Mouse (Mus musculus) kidney, adult 8-10 months (tissue): ENCODE results near the gene Sdr42e1.

Experiments used
- DNase-seq, 2 experiments: peaks; one replicate each; pipeline ENCODE4 v3.0.0; 2022

Gene Sdr42e1

DNA sequence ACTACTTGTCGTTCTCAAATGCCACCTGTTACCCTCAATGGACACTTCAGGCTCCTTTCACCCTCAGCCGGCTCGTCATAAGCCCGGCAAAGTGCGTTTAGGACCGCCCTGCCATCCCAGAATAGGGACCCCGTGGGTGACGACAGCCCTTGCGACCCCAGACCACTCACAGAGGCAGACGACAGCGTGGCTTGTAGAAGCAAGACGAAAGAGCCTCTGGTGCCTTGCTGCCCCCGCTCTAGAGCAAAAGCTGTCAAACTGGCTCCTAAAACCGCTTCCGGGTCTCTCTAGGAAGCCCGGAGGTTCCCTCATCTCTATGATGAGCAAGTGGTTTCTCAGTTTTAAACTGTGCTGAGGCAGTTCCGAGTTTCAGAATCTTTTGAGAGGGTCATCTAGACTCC is at the start of gene Sdr42e1:
TSS of gene Sdr42e1 (minus strand) at position 260 of the 401 bp plus-strand sequence.
- DNase-seq: peak; percentile 44 to 50

DNA sequence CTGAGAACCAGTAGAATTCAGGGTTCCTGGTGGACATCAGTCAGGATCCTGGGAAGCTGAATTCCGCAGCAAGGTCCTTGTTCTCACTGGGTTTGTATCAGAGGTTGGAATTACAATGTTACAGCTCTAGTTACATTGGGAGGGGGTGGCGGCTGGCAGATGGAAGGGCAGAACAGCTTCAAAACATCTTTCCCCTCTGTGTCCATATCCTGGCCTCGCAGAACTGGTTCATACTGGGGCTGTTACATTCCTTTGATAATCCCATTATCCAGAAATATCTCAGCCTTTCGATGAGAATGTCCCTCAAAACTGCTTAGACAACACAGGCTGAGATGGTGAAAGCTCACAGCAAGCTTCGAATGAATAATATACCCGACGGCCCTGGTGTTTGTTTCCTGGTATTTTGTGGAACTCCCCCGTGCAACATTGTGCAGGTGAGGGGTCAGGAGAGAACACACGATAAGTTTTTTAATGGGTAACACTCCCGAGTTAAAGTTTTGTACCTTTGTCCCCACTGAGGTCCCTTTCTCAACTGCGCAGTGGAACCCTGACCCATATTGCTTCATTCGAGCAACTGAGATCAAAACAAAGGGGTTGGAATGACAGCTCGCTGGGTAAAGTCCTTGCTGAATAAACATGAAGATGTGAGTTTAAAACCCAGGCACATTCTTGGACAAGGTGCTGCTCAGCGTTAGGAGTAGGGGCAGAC is 44.8 kb upstream of the Sdr42e1 start:
- DNase-seq: peak; percentile 64 to 79

DNA sequence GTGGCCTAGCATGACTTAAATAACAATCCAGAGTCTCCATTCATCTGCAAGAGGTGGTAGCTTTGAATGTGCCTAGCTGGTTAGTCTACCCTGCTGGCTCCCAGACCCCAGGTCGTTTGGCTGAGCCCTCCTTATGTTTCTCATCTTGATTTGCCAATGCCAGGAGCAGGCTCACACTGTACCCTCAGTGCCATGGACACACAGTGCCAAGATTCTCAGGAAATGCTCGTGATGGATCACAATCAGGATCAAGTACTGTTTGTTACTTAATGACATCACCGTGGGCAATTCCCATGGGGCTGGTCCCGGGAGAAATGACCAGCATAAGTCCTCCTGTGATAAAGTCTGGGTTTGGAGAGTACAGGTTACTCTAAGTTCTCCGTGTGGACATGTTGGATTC is 42.4 kb upstream of the Sdr42e1 start:
- no peak for DNase-seq

DNA sequence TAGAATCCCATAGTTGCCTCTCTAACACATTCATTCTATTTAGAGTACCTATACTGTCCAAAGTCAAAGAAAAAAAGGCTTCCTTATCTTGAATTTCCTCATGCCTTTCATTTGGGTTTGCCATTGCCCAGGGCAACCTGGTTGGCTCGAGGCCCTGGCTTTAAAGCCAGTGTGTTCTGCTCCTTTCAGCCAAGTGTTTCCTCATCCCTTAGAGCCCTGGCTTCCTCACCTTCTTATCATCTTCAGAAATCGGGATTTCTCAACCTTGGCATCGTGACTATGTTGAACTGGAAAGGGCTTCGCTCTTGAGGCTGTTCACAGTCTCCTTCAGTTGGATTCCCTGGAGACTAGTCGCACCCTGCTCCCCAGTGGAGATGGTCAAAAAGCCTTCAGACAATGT is 41.1 kb upstream of the Sdr42e1 start:
- no peak for DNase-seq

DNA sequence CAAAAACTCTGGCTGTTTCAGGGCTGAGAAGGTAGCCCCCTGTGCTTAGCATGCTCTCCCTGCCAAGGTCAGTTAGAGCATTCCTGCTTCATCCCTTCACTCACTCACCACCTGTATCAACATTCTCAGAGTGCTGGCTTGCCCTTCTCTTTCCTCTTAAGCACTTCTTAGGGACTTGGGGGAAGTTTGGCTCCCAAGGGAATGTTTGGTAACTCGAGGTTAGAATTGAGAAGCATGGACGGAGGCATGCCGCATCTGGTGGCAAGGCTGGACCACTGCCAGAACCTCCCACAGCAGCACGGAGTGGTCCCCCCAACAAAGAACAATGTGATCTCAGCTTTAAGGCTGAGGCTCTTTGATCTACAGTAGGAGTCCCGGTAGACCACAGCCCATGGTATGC is 38.7 kb upstream of the Sdr42e1 start:
- no peak for DNase-seq

DNA sequence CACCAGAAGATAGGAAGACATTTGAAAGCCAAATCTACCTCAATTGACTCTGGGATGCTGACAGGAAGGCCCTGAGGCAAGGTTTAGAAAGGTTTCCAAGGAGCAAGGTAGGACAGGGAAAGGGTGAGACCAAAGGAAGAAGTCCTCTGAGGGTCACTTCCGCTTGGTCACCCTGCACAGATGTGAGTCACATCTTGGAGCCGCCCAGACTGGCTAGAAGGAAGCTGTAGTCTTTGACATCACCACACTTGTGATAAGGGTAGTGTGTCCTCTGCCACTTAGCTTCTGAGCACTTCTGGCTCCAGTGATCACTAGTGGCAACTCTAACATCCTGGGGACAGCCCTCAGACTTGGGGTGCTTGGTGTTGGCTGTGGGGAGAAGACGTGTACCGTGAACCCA is 32.7 kb upstream of the Sdr42e1 start:
- DNase-seq: no peak

DNA sequence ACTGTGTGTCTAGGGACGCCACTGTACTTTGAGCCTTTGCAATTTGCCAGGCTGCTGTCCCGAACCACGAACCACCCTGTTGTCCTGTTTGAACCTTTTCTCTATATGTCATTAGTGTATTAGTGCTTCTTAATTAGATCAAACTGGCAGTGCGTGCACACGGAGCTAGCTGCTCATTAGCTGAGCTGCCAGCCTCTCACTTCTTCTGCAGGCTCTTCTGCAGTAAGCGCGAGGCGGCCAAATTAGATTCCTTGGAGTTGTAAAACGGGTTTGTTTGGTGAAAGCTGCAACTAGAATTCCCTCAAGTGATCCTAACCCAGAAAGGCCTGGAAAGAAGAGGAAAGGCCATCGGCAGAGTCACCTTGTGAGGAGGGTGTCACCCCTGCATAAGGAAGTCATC is 29.2 kb upstream of the Sdr42e1 start:
- DNase-seq: no peak

DNA sequence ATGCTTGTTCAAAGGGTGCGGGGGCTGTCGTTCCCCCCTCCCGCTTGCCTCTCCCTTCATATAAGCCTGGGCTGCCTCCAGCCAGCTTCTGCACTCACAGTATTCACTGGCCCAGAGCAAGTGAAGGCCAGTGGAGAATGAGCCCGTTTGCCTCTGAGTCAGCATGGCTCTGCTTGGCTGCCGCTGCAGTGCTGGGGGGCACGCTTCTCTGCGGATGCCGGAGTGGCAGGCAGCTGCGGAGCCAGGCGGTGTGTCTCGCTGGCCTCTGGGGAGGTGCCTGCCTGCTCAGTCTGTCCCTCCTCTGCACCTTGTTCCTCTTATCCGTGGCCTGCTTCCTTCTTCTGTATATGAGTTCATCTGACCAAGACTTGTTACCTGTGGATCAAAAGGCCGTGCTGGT is 28.4 kb upstream of the Sdr42e1 start, which contains the start of gene Hsd17b2:
TSS of gene Hsd17b2 (plus strand) at position 46 of the 400 bp plus-strand sequence.
- DNase-seq: peak; percentile 22 to 38

DNA sequence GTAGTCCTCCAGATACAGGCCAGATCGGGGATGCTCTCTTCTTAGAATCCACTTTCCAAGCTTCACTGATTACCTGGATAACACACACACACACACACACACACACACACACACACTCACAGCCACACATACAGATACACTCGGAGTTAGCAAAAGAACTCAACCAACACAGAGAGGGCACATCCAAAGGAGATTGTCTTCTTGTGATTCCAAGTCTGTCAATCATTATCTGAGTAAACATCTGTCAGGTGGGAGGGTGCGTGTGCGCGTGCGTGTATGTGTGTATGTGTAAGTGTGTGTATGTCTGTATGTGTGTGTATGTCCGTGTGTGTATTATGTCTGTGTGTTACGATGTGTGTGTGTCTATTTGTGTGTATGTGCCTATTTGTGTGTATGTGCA is 27.8 kb upstream of the Sdr42e1 start:
- no peak for DNase-seq

DNA sequence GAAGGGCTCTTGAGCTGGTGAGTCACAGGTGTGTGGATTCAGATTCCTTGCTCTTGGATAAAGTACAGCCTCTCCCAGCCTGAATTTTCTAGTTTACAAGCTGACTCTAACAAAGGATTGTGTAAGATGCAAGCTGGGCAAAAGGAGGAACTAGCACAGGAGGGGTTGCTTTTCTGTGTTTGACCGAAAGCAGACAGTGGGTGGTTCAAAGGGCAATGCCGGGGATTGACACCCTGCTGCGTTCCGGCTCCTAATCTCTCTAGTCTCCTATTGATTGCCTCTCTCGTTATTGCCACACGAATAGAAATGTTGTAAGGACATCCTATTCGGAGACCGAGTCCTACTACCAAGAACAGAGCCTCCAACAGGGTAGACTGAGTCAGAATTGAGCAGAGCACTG is 27.2 kb upstream of the Sdr42e1 start:
- no peak for DNase-seq

DNA sequence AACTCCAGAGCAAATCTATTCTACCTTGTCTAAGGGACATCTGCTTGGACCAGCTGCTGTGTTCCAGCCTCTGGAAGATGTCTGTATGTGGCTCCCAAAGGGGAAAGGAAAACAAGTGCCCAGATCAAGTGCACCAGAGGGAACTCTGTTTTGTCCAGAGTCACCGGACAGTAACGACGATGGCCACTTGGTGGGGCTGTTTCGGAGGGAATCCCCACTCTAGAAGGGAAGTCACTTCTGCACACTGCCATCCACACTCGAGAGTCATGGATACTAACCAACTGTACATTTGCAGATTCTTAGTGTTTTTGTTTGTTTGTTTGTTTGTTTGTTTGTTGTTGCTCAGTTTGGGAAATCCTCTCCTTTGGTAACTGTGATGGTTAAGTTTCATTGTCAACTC is 23.8 kb upstream of the Sdr42e1 start:
- DNase-seq: peak in 1 of 2 experiments; percentile 62

DNA sequence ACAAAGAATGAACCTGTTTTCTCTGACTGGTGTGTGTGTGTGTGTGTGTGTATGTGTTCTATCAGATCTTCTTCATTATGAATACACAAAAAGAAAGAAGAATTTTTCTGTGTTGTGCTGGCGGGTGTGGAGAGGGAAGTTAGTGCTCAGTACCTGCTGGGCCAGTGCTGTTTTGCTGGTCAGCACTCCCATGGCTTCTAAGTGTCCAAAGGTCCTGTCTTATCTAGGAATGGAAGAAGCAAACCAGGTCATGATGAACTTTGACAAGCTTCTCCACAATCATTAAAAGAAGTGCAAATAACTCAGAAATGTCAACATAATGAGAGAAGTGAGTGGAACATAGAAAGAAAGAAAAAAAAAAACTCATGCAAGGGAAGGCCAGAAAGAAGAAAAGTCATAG is 22.1 kb upstream of the Sdr42e1 start:
- no peak for DNase-seq

DNA sequence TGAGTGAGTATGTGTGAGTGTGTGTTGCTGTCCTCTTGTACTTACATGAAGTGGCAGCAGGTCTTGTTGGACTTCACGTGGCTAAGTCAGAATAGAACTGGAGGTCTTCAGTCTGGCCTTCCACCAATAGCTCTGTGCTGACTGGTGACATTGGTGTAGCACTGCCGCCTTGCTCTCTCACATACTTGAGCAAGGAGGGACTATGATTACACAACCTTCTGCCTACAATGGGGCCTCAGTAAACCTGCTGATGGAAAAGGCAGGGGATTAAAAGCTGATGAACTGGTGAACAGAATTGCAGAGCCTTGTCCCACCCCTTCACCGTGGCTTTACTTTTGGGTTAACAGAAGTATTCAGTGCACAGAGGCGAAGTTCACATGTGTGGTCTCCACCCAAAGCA is 18.6 kb upstream of the Sdr42e1 start:
- DNase-seq: no peak

DNA sequence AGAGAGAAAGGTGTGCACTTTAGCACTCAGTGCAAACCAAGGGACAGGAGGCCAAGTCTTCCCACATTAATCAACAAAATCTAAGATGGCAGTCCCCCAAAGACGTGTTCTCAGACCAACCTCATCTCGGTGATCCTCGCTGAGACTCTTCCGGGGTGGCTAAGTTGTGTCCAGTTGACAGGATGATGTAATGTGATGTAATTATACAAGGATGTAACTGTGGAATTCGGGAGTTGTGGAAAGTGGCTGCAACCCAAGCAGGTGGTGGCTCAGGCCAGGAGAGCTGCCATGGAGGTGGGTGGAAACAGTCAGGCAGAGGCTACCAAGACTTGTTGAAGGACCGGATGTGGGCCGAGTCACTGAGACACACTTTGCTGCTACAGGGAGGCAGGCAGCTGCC is 14.4 kb upstream of the Sdr42e1 start:
- no peak for DNase-seq

DNA sequence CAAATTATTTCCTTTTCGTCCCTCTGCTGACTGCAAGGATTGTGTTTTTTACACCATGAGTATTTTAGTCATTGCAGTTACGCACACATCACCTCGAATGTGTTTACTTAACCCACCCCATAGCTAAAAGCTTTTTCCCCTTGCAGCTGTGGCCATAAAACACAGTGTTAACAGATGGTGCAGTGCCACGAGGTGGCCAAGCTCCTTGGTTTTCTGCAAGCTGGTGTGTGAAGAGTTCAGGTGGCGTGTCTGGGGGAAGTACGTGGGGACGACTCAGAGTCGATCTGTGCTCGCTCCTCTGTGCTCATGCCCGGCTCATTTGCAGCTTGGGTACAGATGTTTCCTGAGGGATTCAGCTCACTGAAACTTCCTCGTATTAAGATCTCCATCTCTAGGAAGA is 11.0 kb upstream of the Sdr42e1 start:
- DNase-seq: no peak

DNA sequence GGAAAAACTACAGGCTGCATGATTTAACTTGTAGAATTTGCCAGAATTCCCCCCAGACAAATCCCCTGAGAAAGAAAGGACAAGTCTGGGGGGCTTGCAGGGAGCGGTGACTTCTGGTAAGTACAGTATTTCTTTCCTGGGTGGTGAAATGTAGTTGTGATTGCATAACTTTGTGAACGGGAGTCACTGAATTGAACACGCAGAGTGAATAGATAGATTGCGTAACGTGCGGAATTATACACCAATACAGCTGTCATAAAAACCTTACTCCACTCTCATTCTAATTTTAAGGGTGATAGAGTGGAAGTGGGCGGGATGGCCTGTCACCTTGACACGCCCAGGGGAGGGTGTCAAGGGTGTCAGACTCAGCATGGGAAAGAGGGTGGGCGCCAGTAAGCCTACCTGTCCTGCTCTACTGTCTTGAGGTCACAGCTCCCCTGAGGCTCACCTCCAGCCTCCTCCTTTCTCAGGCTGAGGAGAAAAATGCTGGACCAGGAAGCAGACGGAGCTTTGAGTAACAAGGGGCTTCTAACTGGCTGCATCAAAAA is 10.5 kb upstream of the Sdr42e1 start:
- no peak for DNase-seq

DNA sequence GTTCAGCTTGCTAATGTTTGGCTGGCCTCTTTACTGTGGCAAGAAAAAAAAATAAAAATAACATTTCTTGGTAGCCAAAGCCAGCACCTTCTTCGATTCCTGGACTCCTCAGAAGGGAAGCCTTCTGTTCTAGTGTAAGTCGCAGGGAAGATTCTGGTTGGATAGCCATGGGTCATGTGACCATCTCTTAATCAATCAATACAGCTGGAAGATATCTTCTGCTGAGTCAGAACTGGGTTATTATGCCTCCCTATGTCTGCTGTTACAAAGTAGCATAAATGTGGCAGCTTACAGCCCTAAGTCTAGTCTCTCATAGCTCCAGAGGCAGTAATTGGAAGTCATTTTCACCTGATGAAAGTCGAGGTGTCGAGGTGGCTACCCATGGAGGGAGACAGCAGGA is 5.2 kb upstream of the Sdr42e1 start:
- DNase-seq: no peak

DNA sequence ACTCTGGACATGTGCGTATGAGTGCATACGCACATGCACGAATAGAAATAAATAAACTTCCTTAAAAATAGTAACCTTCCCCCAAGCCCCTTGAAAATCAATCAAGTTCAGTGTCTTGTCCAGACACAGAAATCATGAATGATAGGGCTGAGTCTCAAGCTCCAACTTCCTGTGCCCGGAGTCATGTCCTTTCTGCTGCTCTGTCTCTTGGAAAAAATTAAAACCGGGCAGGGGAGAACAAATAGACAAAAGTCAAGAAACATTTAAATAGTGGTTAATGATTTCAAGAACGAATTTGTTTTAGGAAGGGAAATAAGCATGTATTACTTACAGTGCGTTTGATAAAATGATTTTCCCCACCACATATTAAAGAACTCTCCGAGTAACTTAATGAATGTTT is 3.5 kb upstream of the Sdr42e1 start:
- DNase-seq: no peak

DNA sequence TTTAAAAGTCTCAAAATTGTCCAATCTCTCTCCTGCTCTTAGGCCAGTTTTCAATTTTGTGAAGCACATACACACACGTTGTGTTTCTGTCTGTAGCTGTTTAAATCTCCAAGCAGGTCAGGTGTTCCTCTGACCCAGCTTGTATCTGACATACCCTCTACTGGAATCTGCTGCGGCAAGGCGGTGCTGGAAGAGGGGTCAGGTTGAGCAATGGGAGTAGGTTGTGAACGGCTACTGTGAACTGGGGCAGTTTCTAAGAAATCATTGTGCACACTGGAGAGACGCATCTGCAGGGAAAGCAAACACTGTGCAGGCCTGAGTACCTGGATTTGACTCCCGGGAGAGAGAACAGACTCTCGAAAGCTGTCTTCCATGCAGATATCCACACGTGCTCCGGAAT is 3.0 kb upstream of the Sdr42e1 start:
- no peak for DNase-seq

DNA sequence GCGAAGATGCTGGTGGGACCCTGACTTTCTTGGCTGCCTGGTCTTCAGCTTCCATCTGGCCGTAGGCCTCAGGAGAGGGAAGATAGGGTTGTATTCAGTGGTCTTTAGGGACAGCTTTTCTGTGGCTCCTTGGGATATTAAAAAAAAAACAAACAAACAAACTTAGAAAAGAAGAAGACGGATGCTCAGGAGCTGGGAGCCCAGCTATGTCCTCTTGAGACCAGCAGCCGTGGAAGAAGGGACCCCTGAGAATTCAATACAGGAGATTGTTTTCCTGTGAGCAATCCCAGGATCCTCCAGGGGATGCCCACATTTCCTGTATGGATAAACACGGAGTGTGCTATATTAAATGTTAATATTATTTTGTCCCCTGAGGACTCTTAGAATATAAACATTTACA is 1.7 kb upstream of the Sdr42e1 start:
- DNase-seq: no peak

DNA sequence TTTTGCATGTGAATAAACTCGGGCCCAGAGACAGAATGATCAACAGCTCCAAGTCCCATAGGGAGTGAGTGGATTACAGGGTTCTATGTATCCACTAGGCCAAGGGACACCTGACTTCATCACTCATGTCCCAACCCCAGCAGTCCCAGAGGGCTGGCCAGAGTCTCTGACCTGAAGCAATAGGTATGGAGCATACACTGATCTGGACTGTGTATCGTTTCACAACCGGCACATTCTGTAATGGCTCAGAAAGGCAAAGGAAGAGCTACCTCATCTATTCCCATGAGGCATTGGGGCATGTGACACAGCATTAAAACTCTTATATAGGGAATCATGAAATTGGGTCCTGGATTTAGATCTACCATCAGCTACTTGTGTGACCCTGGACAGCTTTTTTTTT is 931 bp downstream of the Sdr42e1 start:
- no peak for DNase-seq

DNA sequence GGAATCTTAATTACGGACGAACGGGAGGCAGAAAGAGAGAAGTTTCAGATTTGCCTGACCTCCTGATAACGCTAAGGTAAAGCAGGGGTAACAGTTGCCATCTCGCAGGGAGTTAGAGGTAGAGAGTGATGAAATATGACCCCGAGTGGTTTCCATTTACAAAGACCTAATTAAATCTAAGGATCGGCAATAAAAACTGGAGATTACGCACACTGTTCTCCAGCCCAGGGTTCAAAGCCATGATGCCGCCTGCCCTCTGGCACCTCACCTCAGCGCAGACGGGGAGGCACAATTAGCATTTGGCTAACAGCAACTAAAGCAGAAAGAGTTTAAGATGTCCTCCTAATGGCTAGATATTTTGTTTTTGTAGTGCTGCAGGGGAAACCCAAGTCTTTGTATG is 3.0 kb downstream of the Sdr42e1 start:
- DNase-seq: no peak

DNA sequence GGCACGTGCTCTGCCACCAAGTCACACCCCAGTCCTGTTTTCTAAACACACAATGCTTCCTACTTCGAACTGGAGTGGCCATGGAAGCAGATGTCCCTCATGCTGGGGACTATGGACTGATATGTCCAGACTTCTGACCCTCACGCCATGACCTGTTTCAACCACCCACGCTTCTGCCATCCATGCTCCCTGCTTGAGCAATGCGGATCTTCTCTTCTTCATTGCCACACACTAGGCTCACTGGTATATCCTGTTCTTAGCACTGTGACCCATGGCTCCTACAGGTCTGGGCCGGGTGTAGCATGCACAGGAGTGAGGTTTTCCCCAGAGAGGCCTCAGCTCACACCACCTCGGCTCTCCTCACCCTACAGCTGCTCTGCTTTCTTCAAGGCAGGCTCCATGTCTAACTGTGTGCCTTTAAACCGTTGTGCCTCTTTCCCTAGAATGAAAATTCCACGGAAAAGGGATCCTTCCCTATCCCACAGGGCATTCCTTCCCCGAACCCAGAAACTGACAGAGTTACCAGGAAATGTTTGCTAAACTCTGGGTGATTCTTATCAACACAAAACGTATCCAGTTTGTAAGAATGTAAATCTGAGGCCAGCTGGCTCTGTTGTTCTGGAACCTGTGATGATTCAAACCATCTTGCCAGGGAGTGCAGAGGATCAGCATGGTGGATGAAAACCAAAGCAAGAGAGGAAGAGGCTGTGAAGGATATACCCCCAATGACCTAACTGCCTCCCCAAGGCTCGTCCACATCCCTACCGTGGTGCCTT is 6.0 kb downstream of the Sdr42e1 start:
- DNase-seq: no peak

DNA sequence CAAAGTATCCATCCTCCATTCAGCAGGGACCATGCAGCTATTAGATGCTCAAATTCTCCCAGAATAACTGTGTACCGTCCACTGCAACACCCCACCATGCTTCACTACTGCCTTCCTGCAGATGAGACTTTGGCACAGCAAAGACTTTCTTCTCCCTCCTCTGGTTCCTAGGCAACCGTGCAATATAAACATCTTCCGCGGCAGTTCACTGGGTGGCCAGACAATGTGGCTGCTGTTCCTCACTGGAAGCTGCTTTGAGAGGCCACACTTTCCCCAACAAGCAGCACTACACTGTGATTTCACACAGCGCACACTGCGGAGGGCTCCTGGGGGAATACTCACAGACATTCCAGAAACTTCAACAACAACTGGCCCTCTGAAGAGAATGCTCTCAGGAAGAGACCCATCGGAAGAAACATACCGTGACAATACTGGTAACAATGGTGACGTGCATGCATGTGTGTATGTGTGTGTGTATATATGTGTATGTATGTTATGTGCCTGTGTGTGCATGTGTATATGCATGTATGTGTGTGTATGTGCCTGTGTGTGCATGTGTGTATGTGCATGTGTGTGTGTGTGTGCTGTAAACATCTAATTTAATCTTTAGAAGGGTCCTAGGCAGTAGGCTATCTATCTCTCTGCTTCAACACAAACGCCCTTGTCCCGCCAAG is 13.0 kb downstream of the Sdr42e1 start:
- DNase-seq: no peak
